Mouse (Mus musculus) forebrain, embryonic 12.5 days (tissue): ENCODE data around the gene Tst. TPM values are rescaled to one million over a fixed set of nuclear protein-coding genes. Genes with fewer than 3 reads are reported as not detected.

Experiments
- ATAC-seq: fragments of 200-750 bp; cut with Nextera tagmentation; 2 replicates; pipeline ENCODE4 v1.8.0; 2017; ENCODE audit warnings: moderate TSS enrichment; ENCODE audit not compliant: low FRiP score
- H3K27ac ChIP-seq: fragments of 300-500 bp; sonication (generic); 2 replicates; pipeline ENCODE4 v1.5.1; 2016; ENCODE audit warnings: mild to moderate bottlenecking
- H3K27me3 ChIP-seq: fragments of 300-500 bp; sonication (generic); 2 replicates; pipeline ENCODE4 v1.6.1; 2016; ENCODE audit warnings: mild to moderate bottlenecking
- H3K36me3 ChIP-seq: fragments of 300-500 bp; sonication (generic); replicated peaks from 2 replicates; pipeline ENCODE4 v1.6.1; 2016; ENCODE audit warnings: mild to moderate bottlenecking
- H3K4me1 ChIP-seq: fragments of 300-500 bp; sonication (generic); 2 replicates; pipeline ENCODE4 v1.6.1; 2016
- H3K4me2 ChIP-seq: fragments of 300-500 bp; sonication (generic); 2 replicates; pipeline ENCODE4 v1.6.1; 2016; ENCODE audit warnings: mild to moderate bottlenecking, moderate library complexity
- H3K4me3 ChIP-seq: fragments of 300-500 bp; sonication (generic); replicated peaks from 2 replicates; pipeline ENCODE4 v1.5.1; 2016; ENCODE audit warnings: mild to moderate bottlenecking
- H3K9ac ChIP-seq: fragments of 300-500 bp; sonication (generic); 2 replicates; pipeline ENCODE4 v1.6.1; 2016; ENCODE audit warnings: mild to moderate bottlenecking
- H3K9me3 ChIP-seq: fragments of 300-500 bp; sonication (generic); 2 replicates; pipeline ENCODE4 v1.6.1; 2016
- WGBS: fragments of 180-500 bp; shearing (Covaris S2); methylation state at CpG from one replicate; pipeline ENCODE4 v1.1.7; 2016; 5-methylcytosine and 5-hydroxymethylcytosine counted together
- polyA plus RNA-seq: library from polyadenylated mRNA; unstranded; fragments of >200 nt; fragmentation: Nextera tagmentation; extraction: Ambion mirVana; gene quantifications from 2 replicates; pipeline ENCODE4 v1.2.1, GENCODE M21; 2016

Tst gene
- polyA plus RNA-seq, 1 experiment from 2014 or later: 10.1 TPM

DNA sequence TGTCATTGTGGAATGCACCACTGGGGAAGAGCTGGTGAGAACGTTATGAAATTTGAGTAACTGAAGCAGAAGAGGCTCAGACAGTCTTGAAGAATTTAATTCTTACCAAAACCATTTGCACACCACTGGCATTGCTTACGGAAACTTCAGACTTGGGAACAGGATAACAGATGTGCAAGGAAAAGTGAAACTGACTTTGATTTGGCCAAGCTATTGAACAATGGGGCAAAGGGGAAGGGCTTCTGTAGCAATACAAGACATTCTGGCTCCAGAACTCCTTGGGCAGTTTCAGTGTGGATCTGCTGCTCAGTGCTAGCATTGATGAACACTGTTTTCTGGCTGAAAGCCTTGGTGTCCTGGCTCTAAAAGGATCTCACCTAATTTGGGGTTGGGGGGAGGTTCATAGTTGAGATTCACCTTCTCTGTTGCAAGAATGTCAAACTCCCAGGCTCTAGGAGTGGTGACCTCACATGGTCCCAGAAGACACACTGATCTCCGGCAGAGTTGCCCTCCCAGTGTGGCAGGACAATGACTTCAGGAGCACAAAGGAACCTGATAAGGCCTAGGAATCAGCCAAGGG, 54.0 kb downstream of the Tst start:
- no peaks in the 10 kb centered on the region for H3K36me3 ChIP-seq
- no peaks in the 10 kb centered on the region for H3K4me1 ChIP-seq
- H3K27ac ChIP-seq: no peak overlapping the region
- H3K4me3 ChIP-seq: no peak overlapping the region
- no peaks in the 10 kb centered on the region for H3K9me3 ChIP-seq
- H3K4me2 ChIP-seq: no peak overlapping the region
- no peak for ATAC-seq
- no peak overlapping the region for H3K9ac ChIP-seq
- 65% methylated on average over 3 of the region's 3 CpGs for WGBS
- H3K27me3 ChIP-seq: no peaks in the 10 kb centered on the region

Other genes starting within 250 kb of the Tst start
- gene Ift27, start 231.8 kb downstream of the Tst start, polyA plus RNA-seq: 127 and 131 TPM in 2 replicates
- gene Pvalb, start 199.5 kb downstream of the Tst start, polyA plus RNA-seq: not detected in 2 replicates
- gene Ncf4, start 161.1 kb downstream of the Tst start, polyA plus RNA-seq: 2.6 and 3.2 TPM in 2 replicates
- gene Csf2rb2, start 100.2 kb downstream of the Tst start, polyA plus RNA-seq: 0.10 and 0.20 TPM in 2 replicates
- gene Csf2rb, start 80.2 kb downstream of the Tst start, polyA plus RNA-seq: 0.90 and 0.91 TPM in 2 replicates
- not detected in 2 replicates for gene Tex33, start 10.0 kb downstream of the Tst start, polyA plus RNA-seq
- gene Mpst, start 509 bp upstream of the Tst start, polyA plus RNA-seq: 1.7 and 2.8 TPM in 2 replicates
- gene Kctd17, start 22.7 kb upstream of the Tst start, polyA plus RNA-seq: 67.3 and 79.6 TPM in 2 replicates
- 0.43 and 1.3 TPM in 2 replicates for gene Tmprss6, start 62.7 kb upstream of the Tst start, polyA plus RNA-seq
- not detected in 2 replicates for gene Il2rb, start 89.4 kb upstream of the Tst start, polyA plus RNA-seq
- 6.2 and 7.6 TPM in 2 replicates for gene C1qtnf6, start 125.5 kb upstream of the Tst start, polyA plus RNA-seq
- 0.32 and 0.35 TPM in 2 replicates for gene Sstr3, start 138.8 kb upstream of the Tst start, polyA plus RNA-seq
- gene Rac2, start 166.9 kb upstream of the Tst start, polyA plus RNA-seq: 2.6 and 4.6 TPM in 2 replicates
- 3.5 and 4.5 TPM in 2 replicates for gene Cyth4, start 191.1 kb upstream of the Tst start, polyA plus RNA-seq